Mouse (Mus musculus) hematopoietic stem cell, adult 5-6 weeks (primary cell): ENCODE measurements around the gene Ccdc34. TPM values are rescaled to one million over a fixed set of nuclear protein-coding genes. Genes with fewer than 3 reads are reported as not detected.

Experiments used
- ATAC-seq, 2 experiments: fragments of 125-278 bp in 1 of 2; replicated peaks in 1 of 2; 2 replicates each; pipeline ENCODE4 v1.8.0; 2016 to 2017; ENCODE audit warnings: inconsistent platforms in 2 of 2, mild to moderate bottlenecking in 2 of 2, moderate number of reproducible peaks in 2 of 2, low read depth in 1 of 2, moderate TSS enrichment in 1 of 2; ENCODE audit not compliant: low FRiP score in 2 of 2, poor library complexity in 2 of 2, severe bottlenecking in 2 of 2, insufficient read depth in 1 of 2, low TSS enrichment in 1 of 2
- total RNA-seq: library from RNA; stranded (forward); fragments of 172-1452, 232-1000 nt; gene quantifications from 2 replicates; pipeline ENCODE4 v1.2.3, GENCODE M21; 2017

The Ccdc34 gene
- total RNA-seq, 1 experiment from 2014 or later = 58.3 TPM

DNA sequence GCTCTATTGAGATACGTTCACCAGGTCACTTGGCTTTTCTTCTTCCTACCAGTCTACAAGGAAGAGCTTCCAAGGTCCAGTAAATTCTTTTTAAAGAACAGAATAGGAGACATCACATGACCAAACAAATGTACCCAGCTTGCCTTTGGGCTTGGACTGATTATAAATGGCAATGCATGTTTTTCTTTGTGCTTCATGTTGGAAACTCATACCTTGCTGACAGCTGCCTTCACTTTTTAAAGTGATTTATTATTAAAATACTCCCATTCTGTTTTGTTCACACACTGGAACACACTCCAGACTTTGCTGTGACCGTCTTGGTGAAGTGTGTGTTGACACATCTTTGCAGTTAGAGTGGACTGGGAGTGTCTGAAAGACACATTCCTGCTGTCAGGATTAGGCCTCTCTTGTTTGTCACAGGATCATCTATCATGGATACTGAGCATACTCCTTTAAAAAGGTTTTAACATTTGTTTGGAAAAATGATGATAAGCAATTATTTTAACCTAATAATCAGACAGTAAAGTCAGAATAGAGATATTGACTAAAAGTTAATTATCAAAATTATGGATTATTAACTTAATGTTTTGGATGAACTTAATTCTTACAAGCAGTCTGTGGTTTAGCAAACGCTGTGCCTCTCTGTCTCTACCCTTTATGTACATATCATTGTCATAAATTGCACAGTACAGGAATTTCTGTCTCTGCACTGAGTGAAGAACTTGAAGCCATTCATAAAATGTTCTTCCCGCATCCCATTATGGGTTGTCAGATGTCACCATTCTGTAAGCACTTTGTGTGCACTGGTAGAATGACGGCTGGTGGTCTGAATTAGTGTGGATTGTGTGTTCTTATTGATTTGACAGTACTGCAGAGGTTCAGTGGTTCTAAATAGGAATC is 25.5 kb downstream of the Ccdc34 start:
- ATAC-seq = no peak

DNA sequence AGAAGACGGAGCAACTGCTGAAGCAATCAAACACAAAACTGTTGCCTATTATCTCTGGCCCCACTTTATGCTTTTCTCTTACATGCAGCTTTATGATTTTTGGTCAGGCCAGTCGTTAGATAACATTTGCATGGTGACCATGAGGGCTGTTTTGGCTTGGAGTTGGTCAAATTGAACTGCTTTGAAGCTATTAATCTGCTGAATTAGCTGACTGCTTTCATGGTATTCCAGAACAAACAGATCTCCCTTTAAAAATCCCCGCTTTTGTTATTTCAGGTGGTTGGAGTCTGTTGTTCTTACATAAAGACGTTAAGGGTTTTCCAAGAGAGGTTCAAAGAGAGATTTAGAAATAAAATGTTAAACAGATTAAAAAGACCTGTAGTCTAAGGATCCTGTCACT is 40.8 kb downstream of the Ccdc34 start:
- ATAC-seq = no peak

DNA sequence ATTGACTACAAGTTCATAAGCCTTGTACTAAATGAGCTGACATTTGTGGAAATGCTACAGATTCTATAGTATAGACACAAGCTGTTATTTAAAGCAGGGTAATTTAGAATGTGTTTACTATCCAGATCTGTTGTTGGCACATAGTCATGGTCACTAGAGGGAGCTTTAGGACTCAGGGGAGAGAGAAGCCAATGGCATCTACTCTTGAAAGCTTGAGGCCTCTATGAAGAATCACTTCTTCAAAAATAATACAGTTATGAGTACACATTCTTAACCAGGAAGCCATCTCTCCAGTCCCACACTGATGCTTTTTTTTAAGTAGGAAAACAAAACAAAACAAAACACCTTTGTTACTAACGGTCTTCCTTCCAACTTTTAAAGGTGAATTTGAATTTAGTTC is 45.5 kb downstream of the Ccdc34 start:
- no peak for ATAC-seq

DNA sequence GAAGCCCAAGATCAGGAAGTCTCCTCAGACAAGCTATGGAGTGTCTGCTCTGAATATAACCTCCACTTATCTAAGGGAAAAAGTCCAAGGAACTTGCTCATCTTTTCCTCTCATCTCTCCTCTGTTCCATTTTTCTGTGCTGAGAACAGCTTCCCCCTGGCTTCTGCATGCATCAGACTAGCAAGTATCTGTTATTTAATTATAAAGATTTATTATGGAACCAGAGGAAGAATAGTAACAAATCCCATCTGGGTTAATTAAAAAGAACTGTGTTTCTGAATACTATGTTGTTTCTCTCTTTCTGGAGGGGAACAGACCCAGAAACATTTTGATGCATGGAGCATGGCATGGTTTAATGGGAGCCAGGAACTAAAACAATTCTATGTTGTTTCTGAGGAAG is 51.3 kb downstream of the Ccdc34 start:
- ATAC-seq = no peak

DNA sequence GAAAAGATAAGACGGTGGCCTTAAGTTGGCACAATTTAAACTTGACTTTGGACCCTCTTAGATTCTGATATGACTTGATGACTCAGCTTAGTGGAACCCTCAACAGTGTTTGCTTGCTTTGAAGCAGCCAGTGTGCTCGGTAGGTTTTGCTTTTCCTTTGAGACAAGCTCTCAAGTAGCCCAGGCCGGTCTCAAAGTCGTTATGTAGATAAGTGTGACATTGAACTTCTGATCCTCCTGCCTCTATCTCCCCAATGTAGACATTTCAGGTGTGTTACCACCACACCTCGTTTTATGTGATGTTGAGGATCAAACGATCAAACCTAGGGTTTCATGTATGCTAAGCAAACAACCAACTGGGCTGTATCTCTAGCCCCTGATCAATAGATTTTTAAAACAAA is 55.4 kb downstream of the Ccdc34 start:
- ATAC-seq = no peak

DNA sequence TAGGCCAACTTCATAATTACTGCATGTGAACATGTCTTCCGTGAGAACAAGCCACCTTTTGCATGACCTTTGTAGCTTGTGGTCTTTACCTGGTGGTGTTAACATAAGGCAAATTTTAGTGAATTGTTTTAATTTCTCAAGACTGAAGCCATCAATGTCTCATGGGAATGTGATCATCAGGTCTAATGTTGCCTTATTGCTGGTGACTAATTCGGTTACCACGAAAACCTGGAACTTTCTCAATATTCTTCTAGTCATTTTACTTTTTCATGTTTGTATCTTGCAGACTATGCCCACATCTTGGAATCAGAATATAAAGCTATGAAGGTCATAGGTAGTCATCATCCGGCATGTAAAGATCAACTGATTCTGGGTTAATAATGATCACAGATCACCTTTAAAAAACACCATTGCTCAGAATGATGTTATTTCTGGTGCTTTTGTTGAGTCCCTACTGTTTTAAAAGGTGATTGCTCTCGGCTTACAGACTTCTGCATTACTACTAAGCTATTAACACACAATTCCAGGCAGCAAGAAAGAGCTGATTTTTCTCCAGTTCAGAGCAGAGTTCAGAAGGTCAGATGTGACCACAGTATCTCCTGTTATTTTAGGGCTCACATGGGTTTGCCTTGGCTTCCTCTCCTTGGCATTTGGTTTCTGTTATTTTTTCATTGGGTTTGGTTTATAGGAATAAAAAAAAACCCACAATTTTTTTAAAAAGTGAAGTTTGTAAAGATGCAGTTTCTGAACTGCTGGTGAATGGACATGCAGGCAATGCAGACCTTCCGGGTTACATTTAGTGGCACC is 57.2 kb downstream of the Ccdc34 start:
- ATAC-seq = no peak

DNA sequence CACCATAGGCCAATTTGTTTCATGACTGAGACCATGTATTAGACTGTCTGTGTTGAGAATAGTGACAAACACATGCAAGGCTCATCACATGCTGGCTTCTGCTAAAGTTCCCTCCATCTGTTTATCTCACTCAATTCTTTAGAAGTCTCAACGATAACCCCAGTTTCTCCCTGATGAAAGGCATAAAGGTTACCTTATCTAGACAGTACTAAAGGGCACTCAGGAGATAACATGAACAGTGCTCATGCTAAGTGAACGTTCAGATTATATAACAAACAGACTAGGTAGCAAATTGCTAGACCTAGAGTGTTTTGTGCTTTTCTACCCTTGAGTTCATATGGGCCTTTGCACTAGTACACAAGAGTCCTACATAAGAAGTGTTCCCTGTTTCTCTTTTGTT is 59.6 kb downstream of the Ccdc34 start:
- ATAC-seq = no peak

DNA sequence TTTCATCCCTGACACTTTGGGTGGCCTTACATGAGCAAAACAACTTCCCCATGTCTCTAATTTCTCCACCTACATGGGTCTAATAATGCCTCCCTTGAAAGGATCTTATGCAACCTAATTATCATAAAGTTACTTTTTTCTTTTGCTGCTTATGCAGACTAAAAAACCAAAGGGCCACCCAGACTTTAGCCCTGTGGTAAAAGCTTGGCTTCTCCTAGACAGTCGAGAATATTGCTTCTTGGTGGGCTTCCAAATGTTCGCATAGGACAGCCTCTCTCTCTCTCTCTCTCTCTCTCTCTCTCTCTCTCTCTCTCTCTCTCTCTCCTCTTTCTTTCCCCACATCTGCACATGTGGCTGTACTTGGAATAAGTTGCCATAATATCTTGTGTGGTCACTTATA is 60.0 kb downstream of the Ccdc34 start:
- no peak for ATAC-seq

DNA sequence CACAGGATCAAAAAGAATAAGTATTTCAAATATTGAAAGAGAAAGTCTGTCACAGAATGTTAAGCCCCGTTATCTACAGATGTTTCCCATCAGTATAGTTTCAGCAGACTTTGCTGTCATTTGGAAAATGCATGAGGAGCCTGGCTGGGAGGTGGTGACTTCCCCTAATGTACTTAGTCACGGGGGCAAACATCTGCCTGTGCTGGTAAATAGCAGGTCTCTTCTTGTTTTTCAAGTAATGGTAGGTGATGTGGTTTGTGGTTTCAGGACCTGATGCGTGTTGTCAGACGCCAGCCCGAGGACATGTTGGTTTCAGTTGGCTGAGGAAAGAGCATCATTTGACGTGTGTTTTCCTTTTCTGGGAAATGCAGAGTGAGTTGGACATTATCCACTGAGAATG is 62.9 kb downstream of the Ccdc34 start:
- peak; percentile 29 to 60; a peak in 2 of 4 replicates for ATAC-seq

DNA sequence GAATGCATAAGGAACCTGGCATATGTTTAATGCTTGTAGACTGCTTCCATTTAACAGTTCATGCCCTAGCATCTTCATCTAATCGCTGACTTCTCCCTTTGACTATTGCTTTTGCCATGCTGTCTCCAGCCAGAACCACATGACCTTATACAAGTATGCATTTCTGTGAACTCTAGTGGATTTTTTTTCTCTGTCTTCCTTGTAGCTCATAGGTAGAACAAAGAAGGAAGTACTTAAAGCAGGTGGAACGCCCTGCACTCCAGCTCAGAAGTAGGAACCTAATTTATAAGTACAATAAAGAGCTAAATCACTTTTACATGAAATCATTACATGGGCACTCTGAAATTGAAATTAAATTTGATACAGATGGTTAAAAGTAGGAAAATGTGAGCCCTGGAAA is 65.4 kb downstream of the Ccdc34 start:
- ATAC-seq = no peak

DNA sequence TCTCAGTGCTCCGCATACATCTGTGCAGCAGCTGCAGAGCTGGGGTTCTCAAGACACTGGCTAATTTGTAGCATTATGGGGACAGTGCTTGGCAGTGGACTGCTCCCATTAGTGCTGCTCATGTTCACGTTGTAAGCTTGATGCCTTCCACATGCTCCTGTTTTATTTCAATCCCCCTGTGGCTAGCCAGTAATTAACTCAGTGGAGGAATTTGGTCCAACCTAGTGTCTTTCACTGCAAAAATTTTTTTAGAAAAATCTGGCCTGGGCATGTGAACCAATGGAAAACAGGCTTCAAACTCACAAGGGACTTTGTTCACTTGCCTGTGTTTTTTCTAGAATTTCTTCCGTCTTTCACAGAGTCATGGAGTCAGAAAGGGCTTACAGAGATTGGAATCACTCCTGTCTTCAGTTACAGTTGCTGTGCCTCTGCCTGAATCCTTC is 68.1 kb downstream of the Ccdc34 start:
- no peak for ATAC-seq

DNA sequence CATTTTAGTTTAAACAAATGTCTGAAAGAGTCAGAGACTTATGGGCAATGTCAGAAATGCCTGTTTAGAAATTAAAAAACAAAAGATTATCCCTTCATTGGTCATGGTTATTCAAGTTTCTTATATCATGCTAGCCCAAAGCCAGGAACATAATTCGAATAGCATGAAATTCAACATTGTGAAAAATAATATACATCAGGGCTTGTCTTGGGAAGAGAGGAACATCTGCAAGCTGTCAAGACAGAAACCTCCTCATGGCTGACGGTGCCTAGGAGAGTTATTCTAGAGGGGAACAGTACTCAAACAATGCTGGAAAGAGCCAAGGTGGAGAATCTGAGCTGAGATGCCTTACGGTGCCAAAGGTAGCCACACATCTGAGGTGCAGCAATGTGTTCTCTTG is 96.5 kb downstream of the Ccdc34 start:
- no peak for ATAC-seq

DNA sequence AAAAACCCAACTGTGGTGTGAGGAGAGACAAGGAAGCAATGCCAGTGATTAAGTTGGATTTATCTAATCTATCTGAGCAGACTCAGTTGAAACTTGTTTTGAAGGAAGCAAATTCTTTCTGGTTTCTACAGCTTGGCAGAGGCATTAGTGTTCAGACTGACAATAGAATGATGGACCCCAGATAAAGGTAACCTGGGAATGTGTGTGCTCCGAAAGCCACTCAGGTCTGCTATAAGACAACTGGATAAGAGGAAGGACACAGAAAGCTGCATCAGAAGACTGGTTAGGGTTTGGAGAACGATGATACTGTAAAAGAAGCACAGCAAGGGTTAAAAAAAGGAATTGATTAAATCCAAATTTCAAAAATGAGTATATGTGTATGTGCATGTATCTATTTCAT is 111.8 kb downstream of the Ccdc34 start:
- no peak for ATAC-seq

DNA sequence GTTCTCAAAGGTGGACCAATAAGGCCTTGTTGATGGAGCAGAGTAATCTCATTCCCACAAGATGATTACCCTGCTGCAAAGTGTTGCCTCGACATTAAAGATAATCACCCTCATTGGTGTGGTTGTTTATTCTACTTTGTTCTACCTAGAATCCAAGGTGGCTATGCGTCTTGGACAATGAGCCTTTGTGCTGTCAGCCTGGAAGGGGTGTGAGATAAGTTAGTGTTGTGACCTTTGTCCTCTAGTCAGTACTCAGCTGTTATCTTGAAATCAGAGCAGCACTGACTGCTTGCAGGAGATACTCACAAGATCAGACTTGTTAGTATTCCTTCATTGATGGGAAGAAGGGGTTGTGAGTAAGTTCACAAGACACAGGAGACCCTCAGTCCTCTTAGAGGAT is 114.0 kb downstream of the Ccdc34 start:
- no peak for ATAC-seq

DNA sequence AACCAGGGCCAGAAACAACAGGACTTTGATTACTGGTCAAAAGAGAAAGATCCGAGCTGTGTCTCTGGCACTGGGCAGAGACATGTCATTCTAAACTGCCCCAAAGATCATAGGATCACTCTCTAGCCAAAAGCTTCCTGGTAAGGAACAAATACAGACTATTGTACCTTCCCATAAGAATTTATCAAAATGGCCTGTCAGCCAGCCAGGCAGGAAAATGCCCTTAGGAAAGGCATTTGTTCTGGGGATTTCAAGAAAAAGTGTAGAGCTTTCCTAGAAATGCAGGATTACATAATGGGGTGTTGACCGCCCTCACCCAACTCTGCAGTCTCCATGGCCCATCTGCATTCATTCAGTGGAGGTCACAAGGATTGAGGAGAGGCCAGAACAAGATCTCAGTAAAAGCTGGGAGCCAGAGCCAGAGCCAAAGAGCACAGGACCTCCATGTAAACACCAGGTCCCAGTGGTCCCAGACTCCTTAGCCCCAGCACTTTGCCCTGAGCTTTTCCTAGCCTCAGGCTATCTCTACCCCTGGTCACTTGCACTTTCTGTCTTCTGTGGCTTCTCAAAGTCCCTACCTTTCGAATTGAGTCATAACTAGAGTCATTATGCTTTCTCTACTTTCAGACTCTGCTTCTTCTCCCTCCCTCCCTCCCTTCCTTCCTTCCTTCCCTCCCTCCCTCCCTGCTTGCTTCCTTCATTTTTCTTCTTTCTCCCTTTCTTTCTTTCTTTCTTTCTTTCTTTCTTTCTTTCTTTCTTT is 115.9 kb downstream of the Ccdc34 start:
- ATAC-seq = no peak

DNA sequence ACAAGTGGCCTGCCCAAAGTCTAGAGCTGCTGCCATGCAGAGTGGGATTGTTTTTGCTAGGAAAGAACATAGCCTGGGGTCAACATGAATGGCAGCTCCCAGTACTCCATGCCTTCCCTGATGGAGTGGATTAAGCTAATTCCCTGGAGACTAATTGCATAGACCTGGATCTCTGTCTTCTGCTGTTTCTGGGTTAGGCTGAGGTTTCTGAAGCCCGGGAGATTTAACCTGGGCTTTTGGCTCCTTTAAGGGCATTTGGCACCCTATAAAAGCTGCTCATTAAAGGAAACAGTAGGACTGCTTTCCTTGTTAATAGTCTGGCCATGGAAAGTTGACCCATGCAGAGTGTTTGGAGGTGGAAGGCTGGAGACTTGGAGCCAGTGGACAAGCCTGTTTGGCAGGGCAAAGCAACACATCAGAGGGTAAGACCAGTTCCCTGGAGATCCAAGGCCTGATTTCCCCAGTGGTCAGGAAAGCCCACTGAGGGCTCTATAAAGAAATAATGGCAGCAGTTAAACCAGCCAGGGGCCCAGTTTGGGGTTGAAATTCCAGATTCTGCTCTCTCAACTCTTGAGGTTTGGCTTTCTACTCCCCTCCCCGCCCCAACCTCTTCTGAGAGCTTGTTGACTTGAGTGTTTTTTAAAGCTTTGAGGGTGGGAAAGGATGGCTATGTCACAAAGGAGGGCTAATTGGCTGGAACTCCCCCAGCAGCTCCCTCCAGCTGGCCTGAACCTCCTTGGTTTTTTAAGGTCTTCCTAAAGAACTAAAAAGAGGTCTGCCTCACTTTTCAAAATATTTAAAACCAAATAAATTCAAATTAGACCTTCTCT is 117.4 kb downstream of the Ccdc34 start:
- no peak for ATAC-seq

DNA sequence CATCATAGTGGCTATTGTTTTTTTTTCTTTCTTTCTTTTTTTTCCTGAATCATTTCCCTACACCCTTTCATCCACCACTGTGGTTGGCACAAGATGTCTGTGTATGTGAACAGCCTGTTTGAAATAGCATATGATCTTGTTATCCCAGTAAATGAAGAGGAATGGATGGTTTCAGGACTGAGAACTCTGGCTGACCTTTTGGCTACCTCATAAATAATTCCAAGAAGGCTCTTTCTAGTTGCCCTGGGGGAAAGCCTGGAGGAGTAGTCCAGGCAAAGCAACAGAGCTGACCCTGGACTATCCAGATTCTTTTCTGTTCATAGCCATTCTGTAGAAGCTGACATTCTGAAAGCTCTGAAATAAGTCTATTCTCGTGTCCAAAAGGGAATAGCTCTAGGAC is 119.7 kb downstream of the Ccdc34 start:
- no peak for ATAC-seq
